Mouse (Mus musculus) hindbrain, embryonic 11.5 days (tissue): ENCODE measurements around the gene Ick. TPM values are rescaled to one million over a fixed set of nuclear protein-coding genes. Genes with fewer than 3 reads are reported as not detected.

Source experiments
- ATAC-seq: fragments of 200-750 bp; cut with Nextera tagmentation; 2 replicates; pipeline ENCODE4 v1.8.0; 2017; ENCODE audit warnings: mild to moderate bottlenecking, moderate TSS enrichment, moderate library complexity; ENCODE audit not compliant: low FRiP score
- DNase-seq: peaks from one replicate; pipeline ENCODE4 v3.0.0-alpha.2; 2015; ENCODE audit warnings: low spot score
- H3K27ac ChIP-seq: fragments of 300-500 bp; sonication (generic); 2 replicates; pipeline ENCODE4 v1.5.1; 2014; ENCODE audit warnings: mild to moderate bottlenecking, low read depth, low read length
- H3K27me3 ChIP-seq: fragments of 300-500 bp; sonication (generic); 2 replicates; pipeline ENCODE4 v1.6.1; 2014; ENCODE audit warnings: mild to moderate bottlenecking, low read length, moderate library complexity, mixed read lengths; ENCODE audit not compliant: control insufficient read depth, insufficient read depth
- H3K36me3 ChIP-seq: fragments of 300-500 bp; sonication (generic); 2 replicates; pipeline ENCODE4 v1.6.1; 2014; ENCODE audit warnings: mild to moderate bottlenecking, low read length, moderate library complexity, mixed read lengths; ENCODE audit not compliant: control insufficient read depth, insufficient read depth
- H3K4me1 ChIP-seq: fragments of 300-500 bp; sonication (generic); replicated peaks from 2 replicates; pipeline ENCODE4 v1.6.1; 2014; ENCODE audit warnings: low read length, mixed read lengths; ENCODE audit not compliant: control insufficient read depth, insufficient read depth
- H3K4me2 ChIP-seq: fragments of 300-500 bp; sonication (generic); replicated peaks from 2 replicates; pipeline ENCODE4 v1.6.1; 2014; ENCODE audit warnings: mild to moderate bottlenecking, low read depth, low read length
- H3K4me3 ChIP-seq: fragments of 300-500 bp; sonication (generic); 2 replicates; pipeline ENCODE4 v1.5.1; 2014; ENCODE audit warnings: low read depth, low read length
- H3K9ac ChIP-seq: fragments of 300-500 bp; sonication (generic); 2 replicates; pipeline ENCODE4 v1.6.1; 2014; ENCODE audit warnings: low read depth, low read length
- H3K9me3 ChIP-seq: fragments of 300-500 bp; sonication (generic); 2 replicates; pipeline ENCODE4 v1.6.1; 2016; ENCODE audit warnings: low read length; ENCODE audit not compliant: control insufficient read depth
- WGBS: fragments of 180-500 bp; shearing (Covaris S2); extraction: QIAGEN DNeasy Blood & Tissue Kit; methylation state at CpG from one replicate; pipeline ENCODE4 v1.1.7; 2014; 5-methylcytosine and 5-hydroxymethylcytosine counted together
- polyA plus RNA-seq: library from polyadenylated mRNA; unstranded; fragments of >200 nt; fragmentation: Nextera tagmentation; extraction: Ambion mirVana; gene quantifications from 2 replicates; pipeline ENCODE4 v1.2.1, GENCODE M21; 2014

The Ick gene
- polyA plus RNA-seq, 1 experiment from 2014 or later = 36.4 TPM

GRCm38 (mm10) chr9:78095686-78096085 lies 13.3 kb upstream of the Ick start:
- H3K9me3 ChIP-seq = no peaks in the 10 kb centered on the region
- no peak overlapping the region for H3K9ac ChIP-seq
- H3K36me3 ChIP-seq = no peaks in the 10 kb centered on the region
- no peak overlapping the region for H3K4me3 ChIP-seq
- H3K4me1 ChIP-seq = no peaks in the 10 kb centered on the region
- no peaks in the 10 kb centered on the region for H3K27me3 ChIP-seq
- WGBS = 96% methylated on average over 12 of the region's 12 CpGs
- H3K27ac ChIP-seq = no peak overlapping the region
- no peak overlapping the region for H3K4me2 ChIP-seq
- DNase-seq (no peak), ATAC-seq (no peak)

DNA sequence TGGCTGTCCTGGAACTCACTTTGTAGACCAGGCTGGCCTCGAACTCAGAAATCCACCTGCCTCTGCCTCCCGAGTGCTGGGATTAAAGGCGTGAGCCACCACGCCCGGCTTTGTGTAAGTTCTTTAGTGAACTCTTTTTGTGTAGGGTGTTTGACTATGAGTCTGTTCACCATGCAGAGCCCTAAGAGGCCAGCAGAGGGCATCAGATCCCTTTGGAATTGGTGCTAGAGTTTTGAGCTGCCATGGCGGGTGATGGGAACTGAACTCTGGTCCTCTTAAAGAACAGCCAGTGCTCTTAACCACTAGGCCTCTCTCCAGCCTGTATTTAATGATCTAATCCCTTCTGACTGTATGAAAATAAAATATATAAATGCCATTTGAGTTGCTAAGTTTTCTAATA lies 12.6 kb upstream of the Ick start:
- no peak for ATAC-seq

GRCm38 (mm10) chr9:78100956-78101355 lies 8.0 kb upstream of the Ick start:
- WGBS = 87% methylated on average over 5 of the region's 5 CpGs
- Histone ChIP-seq H3K27me3 (no peaks in the 10 kb centered on the region), H3K4me1 (no peaks in the 10 kb centered on the region), H3K4me2 (no peak overlapping the region), H3K4me3 (no peak overlapping the region), H3K36me3 (no peaks in the 10 kb centered on the region), H3K27ac (no peak overlapping the region), H3K9me3 (no peaks in the 10 kb centered on the region), H3K9ac (no peak overlapping the region)
- ATAC-seq = no peak
- no peak for DNase-seq

More for the DNA sequence above, 12.6 kb upstream of the Ick start:
- no peak overlapping the region for H3K4me2 ChIP-seq
- H3K27me3 ChIP-seq = no peaks in the 10 kb centered on the region
- no peak overlapping the region for H3K27ac ChIP-seq
- no peaks in the 10 kb centered on the region for H3K4me1 ChIP-seq
- no peaks in the 10 kb centered on the region for H3K36me3 ChIP-seq
- H3K9ac ChIP-seq = no peak overlapping the region
- no peak overlapping the region for H3K4me3 ChIP-seq
- 91% methylated on average over 6 of the region's 6 CpGs for WGBS
- no peaks in the 10 kb centered on the region for H3K9me3 ChIP-seq
- DNase-seq = peak; percentile 17

- Histone ChIP-seq H3K9ac (no peak overlapping the region), H3K27me3 (no peaks in the 10 kb centered on the region), H3K27ac (no peak overlapping the region), H3K9me3 (no peaks in the 10 kb centered on the region), H3K4me1 (no peaks in the 10 kb centered on the region), H3K4me3 (no peak overlapping the region), H3K36me3 (no peaks in the 10 kb centered on the region), H3K4me2 (no peak overlapping the region)
- no peak for ATAC-seq
- WGBS = 79% methylated on average over 4 of the region's 4 CpGs
- DNase-seq = no peak
Measured at GRCm38 (mm10) chr9:78101431-78101830, 7.6 kb upstream of the Ick start.

- ATAC-seq = no peak
- H3K27me3 ChIP-seq = no peaks in the 10 kb centered on the region
- 89% methylated on average over 8 of the region's 8 CpGs for WGBS
Measured at GRCm38 (mm10) chr9:78103965-78104560, 4.9 kb upstream of the Ick start.

GRCm38 (mm10) chr9:78104973-78105372 lies 4.0 kb upstream of the Ick start:
- Histone ChIP-seq H3K27me3 (no peaks in the 10 kb centered on the region), H3K27ac (no peak overlapping the region), H3K4me1 (no peaks in the 10 kb centered on the region), H3K9me3 (no peaks in the 10 kb centered on the region), H3K4me2 (no peak overlapping the region), H3K4me3 (no peak overlapping the region), H3K9ac (no peak overlapping the region), H3K36me3 (no peaks in the 10 kb centered on the region)
- DNase-seq = no peak
- ATAC-seq = no peak
- WGBS = 93% methylated on average over 6 of the region's 6 CpGs

More at GRCm38 (mm10) chr9:78103965-78104560, 4.9 kb upstream of the Ick start:
- DNase-seq = no peak
- Histone ChIP-seq H3K27ac (no peak overlapping the region), H3K9ac (no peak overlapping the region), H3K36me3 (no peaks in the 10 kb centered on the region), H3K4me3 (no peak overlapping the region), H3K9me3 (no peaks in the 10 kb centered on the region), H3K4me1 (no peaks in the 10 kb centered on the region), H3K4me2 (no peak overlapping the region)

GRCm38 (mm10) chr9:78105501-78105932 lies 3.5 kb upstream of the Ick start:
- H3K9ac ChIP-seq = no peak overlapping the region
- H3K9me3 ChIP-seq = no peaks in the 10 kb centered on the region
- no peaks in the 10 kb centered on the region for H3K4me1 ChIP-seq
- no peak overlapping the region for H3K4me3 ChIP-seq
- no peak for ATAC-seq
- no peak overlapping the region for H3K4me2 ChIP-seq
- DNase-seq = no peak
- no peaks in the 10 kb centered on the region for H3K27me3 ChIP-seq
- no peak overlapping the region for H3K27ac ChIP-seq
- 87% methylated on average over 6 of the region's 6 CpGs for WGBS
- no peaks in the 10 kb centered on the region for H3K36me3 ChIP-seq

GRCm38 (mm10) chr9:78106821-78107220 lies 2.2 kb upstream of the Ick start:
- Histone ChIP-seq H3K4me2 (no peak overlapping the region), H3K9me3 (no peaks in the 10 kb centered on the region), H3K4me1 (no peaks in the 10 kb centered on the region), H3K27ac (no peak overlapping the region), H3K9ac (no peak overlapping the region), H3K36me3 (no peaks in the 10 kb centered on the region), H3K27me3 (no peaks in the 10 kb centered on the region), H3K4me3 (no peak overlapping the region)
- WGBS = 71% methylated on average over 4 of the region's 4 CpGs
- DNase-seq (no peak), ATAC-seq (no peak)

- ATAC-seq (no peak; the same call in 1 of the 2 replicates), DNase-seq (no peak)
- WGBS = 34% methylated on average over 6 of the region's 6 CpGs
- Histone ChIP-seq H3K27me3 (no peaks in the 10 kb centered on the region), H3K27ac (no peak overlapping the region), H3K9me3 (no peaks in the 10 kb centered on the region), H3K4me3 (peak overlapping the region; percentile 75), H3K9ac (peak overlapping the region; percentile 85), H3K4me2 (peak overlapping the region; percentile 80), H3K36me3 (no peaks in the 10 kb centered on the region), H3K4me1 (no peaks in the 10 kb centered on the region)
Measured at GRCm38 (mm10) chr9:78107582-78107911, 1.4 kb upstream of the Ick start.
